ENCODE assay signal across 9 mouse cellular contexts in the genomic region with DNA sequence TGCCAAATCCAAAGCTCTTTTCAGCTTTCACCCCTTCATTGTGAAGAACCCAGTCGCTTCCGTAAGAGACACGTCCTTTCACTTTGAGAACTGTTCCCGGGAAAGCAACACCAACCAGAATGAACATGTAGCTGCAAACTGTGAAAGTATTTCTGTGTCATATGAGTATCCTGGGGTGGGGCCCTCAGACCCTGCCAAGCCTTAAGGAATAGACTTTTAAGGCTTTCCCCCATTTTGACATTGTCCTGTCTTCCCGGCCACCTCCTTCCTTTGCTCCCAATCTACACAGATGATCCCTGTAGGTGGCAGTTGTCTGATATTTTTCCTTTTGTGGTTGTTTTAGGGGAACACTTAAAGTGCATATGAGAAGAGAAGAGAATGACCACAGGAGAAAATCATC. TPM values are rescaled to one million over a fixed set of nuclear protein-coding genes. Genes with fewer than 3 reads are reported as not detected.
DNase-seq lines count a peak whose midpoint lies in the region; ATAC-seq lines count a peak whose summit lies in the region.
"Had no signal": no experiment of that assay in that cellular context is flagged by ENCODE, and none has a peak within 500 bp of the region (broad histone marks: within the 10 kb centered on the region; RNA-seq: fewer than 3 reads in every experiment).

No protein-coding gene starts in this region.

- peaks cover 28% of the 10 kb centered on the region for H3K4me1 ChIP-seq in forebrain, embryonic 13.5 days
- H3K4me1 ChIP-seq in forebrain, embryonic 11.5 days (replicated peaks; ENCODE audit: control insufficient read depth, insufficient read depth, low read length): no peaks in the 10 kb centered on the region; the same call in 1 of the 2 replicates
- no peaks in the 10 kb centered on the region for H3K4me1 ChIP-seq in intestine, embryonic 16.5 days (ENCODE audit: control insufficient read depth, insufficient read depth, low read length)

- no peaks in the 10 kb centered on the region for H3K9me3 ChIP-seq in forebrain, embryonic 13.5 days (replicated peaks)
- no peaks in the 10 kb centered on the region for H3K9me3 ChIP-seq in forebrain, embryonic 11.5 days (ENCODE audit: control insufficient read depth, low read length)
- H3K9me3 ChIP-seq in intestine, embryonic 16.5 days (ENCODE audit: control insufficient read depth, low read length): no peaks in the 10 kb centered on the region

- peak overlapping the region; percentile 33 for H3K4me3 ChIP-seq in forebrain, embryonic 13.5 days
- no peak overlapping the region for H3K4me3 ChIP-seq in forebrain, embryonic 11.5 days (ENCODE audit: low read depth, low read length)
- no peak overlapping the region for H3K4me3 ChIP-seq in intestine, embryonic 16.5 days (ENCODE audit: low read length)

- intact Hi-C loops in left cerebral cortex, postnatal 25 days (cut with DNase I): loop anchor here (5.0 to 10.0 kb wide), 2 partner anchors 388 to 561 kb away; no protein-coding TSS in a partner anchor

- H3K9ac ChIP-seq in forebrain, embryonic 13.5 days: peak overlapping the region; percentile 61
- no peak overlapping the region for H3K9ac ChIP-seq in forebrain, embryonic 11.5 days (ENCODE audit: low read length)
- no peak overlapping the region for H3K9ac ChIP-seq in intestine, embryonic 16.5 days (ENCODE audit: low read depth, low read length)

- peak overlapping the region; percentile 56 for H3K4me2 ChIP-seq in forebrain, embryonic 13.5 days
- no peak overlapping the region for H3K4me2 ChIP-seq in forebrain, embryonic 11.5 days (ENCODE audit: low read depth, low read length, severe bottlenecking)
- H3K4me2 ChIP-seq in intestine, embryonic 16.5 days (ENCODE audit: low read depth, low read length): no peak overlapping the region

- H3K27ac ChIP-seq in forebrain, embryonic 13.5 days: peak overlapping the region; percentile 68
- H3K27ac ChIP-seq in forebrain, embryonic 11.5 days (ENCODE audit: low read depth, low read length): no peak overlapping the region
- H3K27ac ChIP-seq in intestine, embryonic 16.5 days (ENCODE audit: low read length): no peak overlapping the region
- H3K27ac ChIP-seq: kidney, postnatal 0 days had no signal

- H3K36me3 ChIP-seq in forebrain, embryonic 13.5 days (ENCODE audit: poor library complexity, severe bottlenecking): peaks cover 11% of the 10 kb centered on the region
- H3K36me3 ChIP-seq in forebrain, embryonic 11.5 days (ENCODE audit: control insufficient read depth, insufficient read depth, low read length): no peaks in the 10 kb centered on the region
- no peaks in the 10 kb centered on the region for H3K36me3 ChIP-seq in intestine, embryonic 16.5 days (ENCODE audit: control insufficient read depth, insufficient read depth, low read length)

- H3K27me3 ChIP-seq in forebrain, embryonic 13.5 days: no peaks in the 10 kb centered on the region
- no peaks in the 10 kb centered on the region for H3K27me3 ChIP-seq in forebrain, embryonic 11.5 days (ENCODE audit: control insufficient read depth, insufficient read depth, low read length)
- no peaks in the 10 kb centered on the region for H3K27me3 ChIP-seq in intestine, embryonic 16.5 days (replicated peaks; ENCODE audit: control insufficient read depth, insufficient read depth, low read length)

- WGBS in forebrain, embryonic 13.5 days: 32% methylated on average over 5 of the region's 5 CpGs
- 56% methylated on average over 5 of the region's 5 CpGs for WGBS in forebrain, embryonic 11.5 days
- 79% methylated on average over 5 of the region's 5 CpGs for WGBS in intestine, embryonic 16.5 days

- ATAC-seq in forebrain, embryonic 13.5 days: no peak
- no peak for ATAC-seq in forebrain, embryonic 11.5 days (replicated peaks; ENCODE audit: low FRiP score)
- no peak for ATAC-seq in intestine, embryonic 16.5 days

- DNase-seq in forebrain, embryonic 11.5 days (ENCODE audit: low spot score): no peak
- peak; percentile 14 for DNase-seq in ovary, postnatal 36 days (ENCODE audit: low spot score)
- DNase-seq in ovary, postnatal 10 days (ENCODE audit: low spot score): no peak
- peak; percentile 37 to 49 for DNase-seq in left cerebral cortex, postnatal 25 days (ENCODE audit: low spot score in 2 of 2)
- no peak for DNase-seq in c-Kit-positive CD71-positive TER-119-positive erythroid progenitor cells, embryonic 14.5 days (ENCODE audit: low spot score)
- no peak for DNase-seq in adrenal gland, postnatal 25 days

RNA-seq across cellular contexts. Expression of a gene that starts 5.3 kb away (rescaled TPM):
- not detected in 2 replicates for polyA plus RNA-seq in forebrain, embryonic 13.5 days (2015; fragmentation: Nextera tagmentation; extraction: Ambion mirVana)
- polyA plus RNA-seq in forebrain, embryonic 11.5 days (2014; fragmentation: Nextera tagmentation; extraction: Ambion mirVana): not detected in 2 replicates
- not detected for total RNA-seq in left cerebral cortex, postnatal 25 days (2021)
- not detected in 2 replicates for polyA plus RNA-seq in intestine, embryonic 16.5 days (2015; fragmentation: Nextera tagmentation; extraction: Ambion mirVana)
- not detected in 2 replicates for total RNA-seq in adrenal gland, postnatal 25 days (2021)
- polyA plus RNA-seq: kidney, postnatal 0 days had no signal

Comparison
In these comparisons a context has a peak if more than half of its experiments do, and no peak if none do; other contexts are left out.
1. DNase-seq: peak in ovary, postnatal 36 days (single experiment) and left cerebral cortex, postnatal 25 days (2 of 2); none in forebrain, embryonic 11.5 days (single experiment), ovary, postnatal 10 days (single experiment), c-Kit-positive CD71-positive TER-119-positive erythroid progenitor cells, embryonic 14.5 days (single experiment) and adrenal gland, postnatal 25 days (single experiment).